Mouse (Mus musculus): ENCODE data around the gene Kif5a.
"Not testable (repeated sequence)": the region's sequence is repeated elsewhere in the genome, so short reads cannot be mapped to it uniquely, and the experiment has no call there.

The Kif5a gene

GRCm38 (mm10) chr10:127213704-127214421 is 49.3 kb downstream of the Kif5a start:
- DNase-seq (ENCODE audit: low spot score) = no peak

GRCm38 (mm10) chr10:127213272-127213671 is 49.9 kb downstream of the Kif5a start:
- no peak for DNase-seq (ENCODE audit: low spot score)

GRCm38 (mm10) chr10:127211414-127211854 is 51.7 kb downstream of the Kif5a start, which contains the start of gene Pip4k2c:
Pip4k2c (minus strand) TSS chr10:127211585.
- DNase-seq (ENCODE audit: low spot score) = peak; percentile 92

GRCm38 (mm10) chr10:127210961-127211405 is 52.2 kb downstream of the Kif5a start:
- DNase-seq (ENCODE audit: low spot score) = no peak

- DNase-seq (ENCODE audit: low spot score) = no peak
These were observed 53.1 kb downstream of the Kif5a start for GRCm38 (mm10) chr10:127209928-127210570.

GRCm38 (mm10) chr10:127208921-127209320 is 54.2 kb downstream of the Kif5a start:
- DNase-seq (ENCODE audit: low spot score) = no peak

GRCm38 (mm10) chr10:127205373-127205772 is 57.8 kb downstream of the Kif5a start:
- DNase-seq (ENCODE audit: low spot score) = no peak

- DNase-seq (ENCODE audit: low spot score) = no peak
These were observed 58.6 kb downstream of the Kif5a start for GRCm38 (mm10) chr10:127204589-127204988.

GRCm38 (mm10) chr10:127203106-127203505 is 60.0 kb downstream of the Kif5a start:
- no peak for DNase-seq (ENCODE audit: low spot score)

- DNase-seq (ENCODE audit: low spot score) = no peak
These were observed 62.9 kb downstream of the Kif5a start for GRCm38 (mm10) chr10:127200279-127200678.

- DNase-seq (ENCODE audit: low spot score) = no peak
These were observed 63.7 kb downstream of the Kif5a start for GRCm38 (mm10) chr10:127199474-127199873.

- DNase-seq (ENCODE audit: low spot score) = no peak
These were observed 64.1 kb downstream of the Kif5a start for GRCm38 (mm10) chr10:127199068-127199467.

GRCm38 (mm10) chr10:127198492-127198891 is 64.7 kb downstream of the Kif5a start:
- DNase-seq (ENCODE audit: low spot score) = no peak

- no peak for DNase-seq (ENCODE audit: low spot score)
These were observed 65.5 kb downstream of the Kif5a start for GRCm38 (mm10) chr10:127197505-127198110.

GRCm38 (mm10) chr10:127197104-127197503 is 66.0 kb downstream of the Kif5a start:
- peak; percentile 8 for DNase-seq (ENCODE audit: low spot score)

GRCm38 (mm10) chr10:127196392-127196791 is 66.8 kb downstream of the Kif5a start:
- peak; percentile 75 for DNase-seq (ENCODE audit: low spot score)

GRCm38 (mm10) chr10:127195328-127196129 is 67.6 kb downstream of the Kif5a start, which contains the start of gene Dtx3:
Dtx3 (minus strand) TSS chr10:127195728.
- peak; percentile 59 for DNase-seq (ENCODE audit: low spot score)

- peak; percentile 78 for DNase-seq (ENCODE audit: low spot score)
These were observed 68.5 kb downstream of the Kif5a start for GRCm38 (mm10) chr10:127194428-127195327.

- no peak for DNase-seq (ENCODE audit: low spot score)
These were observed 70.1 kb downstream of the Kif5a start for GRCm38 (mm10) chr10:127193011-127193410.

GRCm38 (mm10) chr10:127192057-127192328 is 71.2 kb downstream of the Kif5a start:
- not testable (repeated sequence) for DNase-seq (ENCODE audit: low spot score)

Data from testis, postnatal 14 days (tissue).